Mouse (Mus musculus): ENCODE results near the gene Tspan9. TPM values are rescaled to one million over a fixed set of nuclear protein-coding genes. Genes with fewer than 3 reads are reported as not detected.

Gene Tspan9
- total RNA-seq, 2 experiments from 2014 or later, result 0.22 TPM; not detected in 1

- no peak for ATAC-seq (replicated peaks; ENCODE audit: low FRiP score, low TSS enrichment, poor library complexity, severe bottlenecking)
These were observed 9.0 kb downstream of the Tspan9 start for GRCm38 (mm10) chr6:128134196-128134924.

- ATAC-seq (replicated peaks; ENCODE audit: low FRiP score, low TSS enrichment, poor library complexity, severe bottlenecking), result no peak
These were observed 9.7 kb downstream of the Tspan9 start for GRCm38 (mm10) chr6:128133679-128134191.

- ATAC-seq (replicated peaks; ENCODE audit: low FRiP score, low TSS enrichment, poor library complexity, severe bottlenecking), result no peak
These were observed 10.8 kb downstream of the Tspan9 start for GRCm38 (mm10) chr6:128132581-128132980.

- ATAC-seq (replicated peaks; ENCODE audit: low FRiP score, low TSS enrichment, poor library complexity, severe bottlenecking), result no peak
These were observed 12.0 kb downstream of the Tspan9 start for GRCm38 (mm10) chr6:128131390-128131789.

GRCm38 (mm10) chr6:128130686-128131085 is 12.7 kb downstream of the Tspan9 start:
- ATAC-seq (replicated peaks; ENCODE audit: low FRiP score, low TSS enrichment, poor library complexity, severe bottlenecking), result no peak

GRCm38 (mm10) chr6:128129382-128129781 is 14.0 kb downstream of the Tspan9 start:
- ATAC-seq (replicated peaks; ENCODE audit: low FRiP score, low TSS enrichment, poor library complexity, severe bottlenecking), result no peak

GRCm38 (mm10) chr6:128127312-128127711 is 16.1 kb downstream of the Tspan9 start:
- no peak for ATAC-seq (replicated peaks; ENCODE audit: low FRiP score, low TSS enrichment, poor library complexity, severe bottlenecking)

- no peak for ATAC-seq (replicated peaks; ENCODE audit: low FRiP score, low TSS enrichment, poor library complexity, severe bottlenecking)
These were observed 16.5 kb downstream of the Tspan9 start for GRCm38 (mm10) chr6:128126876-128127275.

GRCm38 (mm10) chr6:128125464-128125863 is 17.9 kb downstream of the Tspan9 start:
- no peak for ATAC-seq (replicated peaks; ENCODE audit: low FRiP score, low TSS enrichment, poor library complexity, severe bottlenecking)

- no peak for ATAC-seq (replicated peaks; ENCODE audit: low FRiP score, low TSS enrichment, poor library complexity, severe bottlenecking)
These were observed 19.0 kb downstream of the Tspan9 start for GRCm38 (mm10) chr6:128124222-128124971.

- ATAC-seq (replicated peaks; ENCODE audit: low FRiP score, low TSS enrichment, poor library complexity, severe bottlenecking), result no peak
These were observed 21.3 kb downstream of the Tspan9 start for GRCm38 (mm10) chr6:128122127-128122526.

- ATAC-seq (replicated peaks; ENCODE audit: low FRiP score, low TSS enrichment, poor library complexity, severe bottlenecking), result no peak
These were observed 21.7 kb downstream of the Tspan9 start for GRCm38 (mm10) chr6:128121691-128122090.

GRCm38 (mm10) chr6:128120806-128121205 is 22.6 kb downstream of the Tspan9 start:
- ATAC-seq (replicated peaks; ENCODE audit: low FRiP score, low TSS enrichment, poor library complexity, severe bottlenecking), result no peak

GRCm38 (mm10) chr6:128118670-128119230 is 24.6 kb downstream of the Tspan9 start:
- no peak for ATAC-seq (replicated peaks; ENCODE audit: low FRiP score, low TSS enrichment, poor library complexity, severe bottlenecking)

- no peak for ATAC-seq (replicated peaks; ENCODE audit: low FRiP score, low TSS enrichment, poor library complexity, severe bottlenecking)
These were observed 26.4 kb downstream of the Tspan9 start for GRCm38 (mm10) chr6:128116836-128117542.

GRCm38 (mm10) chr6:128116344-128116743 is 27.1 kb downstream of the Tspan9 start:
- no peak for ATAC-seq (replicated peaks; ENCODE audit: low FRiP score, low TSS enrichment, poor library complexity, severe bottlenecking)

- ATAC-seq (replicated peaks; ENCODE audit: low FRiP score, low TSS enrichment, poor library complexity, severe bottlenecking), result no peak
These were observed 28.3 kb downstream of the Tspan9 start for GRCm38 (mm10) chr6:128115121-128115520.

GRCm38 (mm10) chr6:128112605-128113004 is 30.8 kb downstream of the Tspan9 start:
- no peak for ATAC-seq (replicated peaks; ENCODE audit: low FRiP score, low TSS enrichment, poor library complexity, severe bottlenecking)

- ATAC-seq (replicated peaks; ENCODE audit: low FRiP score, low TSS enrichment, poor library complexity, severe bottlenecking), result no peak
These were observed 31.6 kb downstream of the Tspan9 start for GRCm38 (mm10) chr6:128111784-128112183.
